Mouse (Mus musculus) monocyte, adult 5-6 weeks (primary cell): Measurements from ENCODE around the gene Galnt10. TPM values are rescaled to one million over a fixed set of nuclear protein-coding genes. Genes with fewer than 3 reads are reported as not detected.
A peak's percentile ranks its signal among the peaks of the same experiment; 100 is the strongest.

Experiments
- ATAC-seq: fragments of 153-309, 156-312 bp; replicated peaks from 2 replicates; pipeline ENCODE4 v1.8.0; 2017; ENCODE audit warnings: mild to moderate bottlenecking; ENCODE audit not compliant: low TSS enrichment, insufficient number of reproducible peaks, severe bottlenecking, poor library complexity, low FRiP score
- total RNA-seq: library from RNA; stranded (forward); fragments of 200-1000, 200-491, 200-594 nt; gene quantifications from 3 replicates; pipeline ENCODE4 v1.2.3, GENCODE M21; 2017

The Galnt10 gene
- total RNA-seq, 1 experiment from 2014 or later = 21.5 TPM

DNA sequence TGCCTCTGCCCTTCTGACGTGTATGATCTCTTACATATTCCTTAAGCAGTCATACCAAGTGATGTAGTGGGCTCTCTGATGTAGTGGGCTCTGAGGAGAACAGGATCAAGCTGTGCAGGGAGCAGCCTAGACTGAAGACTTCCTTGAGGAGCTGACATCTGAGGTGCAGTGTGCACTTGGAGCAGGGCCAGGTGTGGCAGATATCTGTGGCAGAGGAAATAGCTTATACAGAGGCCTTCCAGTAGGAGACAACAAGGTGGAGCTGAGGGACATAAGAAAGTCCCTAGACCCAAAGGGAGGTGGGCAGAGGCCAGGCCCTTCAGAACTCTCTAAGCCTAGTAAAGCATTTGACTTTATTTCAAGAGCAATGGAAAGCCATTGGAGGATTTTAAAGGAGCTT lies 61.4 kb downstream of the Galnt10 start:
- ATAC-seq = no peak

DNA sequence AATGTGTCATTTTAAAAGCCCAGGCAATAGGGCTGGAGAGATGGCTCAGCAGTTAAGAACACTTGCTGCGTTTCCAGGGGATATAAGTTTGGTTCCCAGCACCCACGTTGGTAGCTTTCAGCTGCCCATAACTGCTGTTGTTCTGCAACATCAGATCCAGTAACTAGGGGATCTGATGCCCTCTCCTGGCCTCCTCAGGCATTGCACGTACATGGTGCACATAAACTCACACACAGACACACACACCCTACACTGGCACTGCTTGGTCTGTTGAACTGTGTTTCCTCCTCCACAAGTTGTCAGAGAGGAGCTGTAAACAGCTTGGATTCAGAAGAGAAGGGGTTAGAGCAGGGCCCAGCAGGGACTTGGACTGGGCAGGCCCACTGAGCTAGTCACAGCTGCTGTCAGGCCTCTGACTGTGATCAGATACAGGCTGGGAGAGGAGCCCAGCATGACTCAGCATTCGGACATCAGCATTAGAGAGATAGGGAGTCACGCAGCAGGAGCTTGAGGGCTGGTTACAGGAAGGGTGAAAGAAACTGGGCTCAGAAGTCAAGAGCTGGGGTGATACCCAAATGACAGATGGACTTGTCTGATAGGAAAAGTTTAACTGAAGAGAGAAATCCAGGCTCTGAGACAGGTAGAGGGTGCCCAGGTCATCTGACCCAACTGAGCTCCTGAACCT lies 62.0 kb downstream of the Galnt10 start:
- no peak for ATAC-seq

DNA sequence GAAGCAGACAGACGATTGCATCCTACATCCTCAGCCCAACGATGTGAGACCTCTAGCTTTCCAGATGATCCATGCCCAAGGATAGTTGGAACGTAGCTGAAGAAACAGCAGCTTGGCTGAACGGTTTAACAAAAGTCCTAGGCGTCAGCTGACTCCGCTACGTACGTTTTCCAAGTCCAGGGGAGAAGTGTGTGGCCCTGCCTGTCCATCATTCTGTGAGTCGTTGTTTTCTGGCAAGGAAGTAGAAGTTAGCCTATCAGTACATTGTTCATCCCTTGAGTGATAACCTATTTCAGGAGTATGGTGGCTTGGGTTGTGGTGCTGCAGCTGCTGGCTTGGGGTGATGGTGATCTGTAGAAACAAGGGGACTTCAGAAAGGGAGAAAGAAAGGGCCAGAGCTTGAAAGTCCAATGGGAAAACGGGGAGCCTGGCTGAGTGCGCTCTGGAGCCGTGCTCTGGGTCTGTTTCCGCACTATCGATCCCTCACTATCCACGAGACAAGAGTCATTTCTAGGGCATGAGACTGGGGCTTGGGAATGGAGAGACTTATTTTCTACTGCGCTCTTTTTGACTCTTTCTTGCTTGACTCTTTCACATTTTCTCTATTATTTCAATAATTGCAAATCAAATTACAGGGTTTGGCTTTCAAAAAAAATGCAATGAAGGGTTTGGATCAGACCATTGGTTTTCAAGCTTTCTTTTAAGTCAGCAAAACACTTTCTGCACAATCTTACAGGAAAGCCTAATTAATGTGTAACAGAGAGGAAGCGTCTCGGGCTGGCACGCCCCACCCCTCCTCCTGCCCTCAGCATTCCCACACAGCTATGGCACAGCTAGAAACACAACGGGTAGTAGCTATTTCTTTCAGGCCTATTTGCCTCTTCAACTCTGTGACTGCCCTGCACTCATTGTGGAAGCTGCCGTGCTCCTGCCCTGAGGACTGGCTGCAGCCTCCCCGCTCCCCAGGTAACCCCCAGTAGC lies 63.2 kb downstream of the Galnt10 start:
- no peak for ATAC-seq

DNA sequence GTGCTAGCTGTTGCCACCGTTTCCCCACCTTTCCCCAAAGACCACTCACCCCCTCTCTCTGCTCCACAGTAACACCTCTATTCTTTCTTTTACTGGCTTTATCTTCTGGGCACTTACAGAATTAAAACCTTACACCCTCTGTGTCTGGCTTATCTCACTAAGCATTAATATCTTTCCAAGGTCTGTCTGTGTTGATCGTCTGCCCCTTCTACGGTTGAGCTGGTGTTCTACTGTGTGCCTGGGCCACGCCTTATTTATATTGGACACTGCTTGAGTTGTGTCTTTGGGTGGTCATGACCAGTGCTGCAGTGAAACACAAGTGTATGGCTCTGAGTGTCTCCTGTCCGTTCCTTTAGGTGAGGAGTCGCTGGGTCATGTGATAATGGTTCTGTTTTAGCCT lies 68.7 kb downstream of the Galnt10 start:
- ATAC-seq = no peak

DNA sequence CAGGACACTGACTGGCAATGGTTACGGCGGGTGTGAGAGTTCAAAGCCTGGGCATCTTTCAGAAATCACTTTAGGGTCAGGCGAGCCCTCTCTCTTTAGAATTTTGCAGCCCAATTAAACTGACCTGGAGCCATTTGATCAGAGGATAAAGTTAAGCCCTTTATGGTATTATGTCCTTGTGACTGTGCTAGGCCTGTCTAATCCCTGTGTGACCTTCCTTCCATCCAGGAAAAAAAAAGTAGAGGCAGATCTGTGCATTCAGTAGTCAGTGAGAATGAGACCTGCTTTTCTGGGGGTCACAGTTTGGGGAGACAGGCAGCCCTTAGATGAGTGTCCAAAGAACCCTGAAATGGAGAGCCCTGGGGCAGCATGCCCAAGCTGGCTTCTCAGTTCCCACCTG lies 71.5 kb downstream of the Galnt10 start:
- no peak for ATAC-seq

DNA sequence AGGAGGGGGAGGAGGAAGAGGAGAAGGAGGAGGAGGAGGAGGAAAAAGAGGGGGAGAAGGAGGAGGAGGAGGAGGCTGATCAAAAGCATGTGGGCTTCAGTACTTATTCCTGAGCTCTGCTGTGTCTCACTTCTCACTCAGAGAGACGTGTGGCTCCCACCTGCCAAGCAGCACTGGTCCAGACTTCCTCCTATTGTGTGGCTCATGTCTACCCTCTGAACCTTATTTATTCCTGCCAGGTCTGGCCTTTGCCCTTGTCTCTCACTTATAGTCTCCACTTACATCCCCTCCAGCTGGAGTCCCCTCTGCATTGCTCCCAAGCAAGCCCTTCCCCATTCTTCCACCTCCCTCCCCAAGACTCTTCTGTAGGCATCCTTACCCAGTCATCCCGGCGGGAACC lies 72.2 kb downstream of the Galnt10 start:
- no peak for ATAC-seq

DNA sequence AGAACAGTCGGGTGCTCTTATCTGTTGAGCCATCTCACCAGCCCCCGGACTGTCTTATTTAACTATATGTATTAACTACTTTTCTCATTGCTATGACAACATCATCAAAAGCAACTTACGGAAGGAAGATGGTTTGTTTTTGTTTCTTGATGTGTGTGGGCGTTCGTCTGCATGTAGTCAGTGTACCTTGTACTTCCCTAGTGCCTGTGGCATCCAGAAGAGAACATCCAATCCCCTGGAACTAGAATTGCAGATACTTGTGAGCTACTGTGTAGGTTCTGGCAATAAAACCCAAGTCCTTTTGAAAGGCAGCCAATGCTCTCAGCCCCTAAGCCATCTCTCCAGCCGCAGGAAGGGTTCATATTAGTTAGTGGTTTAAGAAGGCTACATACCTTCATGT lies 72.8 kb downstream of the Galnt10 start:
- no peak for ATAC-seq

DNA sequence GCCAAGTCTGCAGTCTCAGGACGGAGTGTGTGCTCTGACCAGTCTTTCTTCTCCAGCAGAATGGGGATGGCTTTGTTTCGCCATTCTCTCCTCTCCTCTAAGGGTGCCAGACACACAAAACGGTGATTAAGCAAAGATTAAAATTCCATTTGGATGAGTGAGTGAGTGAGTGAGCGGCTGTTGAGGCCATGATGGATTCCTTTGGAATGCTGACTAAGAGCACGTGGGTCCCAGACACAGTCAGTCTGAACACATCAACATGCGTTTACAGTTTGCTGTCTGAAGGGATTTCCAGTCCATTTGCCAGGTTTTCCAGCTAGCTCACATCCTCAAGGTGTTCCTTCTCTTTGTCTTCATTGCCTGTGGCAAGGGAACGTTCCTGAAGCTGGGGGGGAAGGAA lies 74.4 kb downstream of the Galnt10 start:
- ATAC-seq = no peak

DNA sequence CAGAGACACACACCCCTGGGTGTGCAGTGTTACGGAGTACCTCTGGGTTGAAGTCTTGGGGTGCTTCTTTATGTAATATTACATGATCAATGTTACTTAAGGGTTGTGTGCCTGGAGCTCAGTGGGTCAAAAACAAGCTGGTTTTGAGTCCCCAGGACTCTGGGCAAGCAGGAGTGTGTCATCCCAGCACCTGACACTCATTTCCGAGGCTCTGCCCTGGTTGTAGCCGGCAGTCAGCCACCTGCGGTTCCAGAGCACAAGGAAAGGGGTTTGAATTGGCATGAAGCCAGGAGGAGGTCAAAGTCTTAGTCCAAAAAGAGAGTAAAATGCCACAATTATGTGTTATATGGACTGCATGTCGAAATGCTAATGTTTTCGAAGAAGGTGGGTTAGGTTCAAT lies 74.8 kb downstream of the Galnt10 start:
- ATAC-seq = no peak

DNA sequence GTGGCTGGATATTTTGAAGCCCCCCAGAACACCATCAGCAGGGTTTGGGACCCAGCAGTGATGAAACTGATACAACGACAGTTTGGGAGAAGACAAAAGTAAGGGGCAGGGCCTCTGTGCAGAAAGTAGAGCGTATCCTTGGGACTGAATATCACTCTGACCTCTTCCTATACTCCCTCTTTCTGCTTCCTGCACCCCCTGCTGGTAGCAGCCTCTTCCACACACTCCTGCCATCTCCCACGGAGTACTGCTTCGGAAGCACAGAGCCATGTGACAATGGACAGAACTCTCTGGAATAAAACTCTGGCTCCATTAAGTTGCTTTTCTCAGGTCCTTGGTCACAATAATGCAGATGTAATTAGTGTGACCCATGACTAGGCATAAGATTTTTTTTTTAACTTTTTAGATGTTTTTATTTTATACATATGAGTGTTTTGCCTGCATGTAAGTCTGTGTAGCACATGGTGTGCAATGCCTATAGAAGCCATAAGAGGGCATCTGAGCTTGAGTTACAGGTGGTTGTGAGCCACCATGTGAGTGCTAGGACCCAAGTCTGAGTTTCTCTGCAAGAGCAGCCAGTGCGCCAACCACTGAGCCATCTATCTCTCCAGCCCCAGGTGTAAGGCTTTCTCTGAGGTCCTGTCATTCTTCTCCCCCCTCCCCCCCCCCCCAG lies 79.7 kb downstream of the Galnt10 start:
- no peak for ATAC-seq

DNA sequence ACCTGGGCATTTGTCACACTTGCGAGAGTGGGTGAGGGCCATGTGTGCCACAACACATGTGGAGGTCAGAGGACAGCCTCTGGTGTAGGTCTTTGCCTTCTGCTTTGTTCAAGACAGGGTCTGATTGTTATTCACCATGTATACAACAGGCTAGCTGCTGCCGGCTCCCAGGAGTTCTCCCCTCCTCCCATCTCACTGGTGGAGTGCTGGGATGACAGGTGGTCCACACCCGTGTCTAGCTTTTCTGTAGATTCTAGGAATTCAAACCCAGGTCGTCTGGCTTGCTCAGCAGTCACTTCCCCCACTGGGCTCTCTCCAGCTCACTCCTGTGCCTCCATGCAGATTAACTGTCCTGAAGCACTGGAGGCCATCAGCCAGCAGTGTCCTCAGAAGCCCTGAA lies 80.7 kb downstream of the Galnt10 start:
- no peak; the same call in 1 of the 2 replicates for ATAC-seq

DNA sequence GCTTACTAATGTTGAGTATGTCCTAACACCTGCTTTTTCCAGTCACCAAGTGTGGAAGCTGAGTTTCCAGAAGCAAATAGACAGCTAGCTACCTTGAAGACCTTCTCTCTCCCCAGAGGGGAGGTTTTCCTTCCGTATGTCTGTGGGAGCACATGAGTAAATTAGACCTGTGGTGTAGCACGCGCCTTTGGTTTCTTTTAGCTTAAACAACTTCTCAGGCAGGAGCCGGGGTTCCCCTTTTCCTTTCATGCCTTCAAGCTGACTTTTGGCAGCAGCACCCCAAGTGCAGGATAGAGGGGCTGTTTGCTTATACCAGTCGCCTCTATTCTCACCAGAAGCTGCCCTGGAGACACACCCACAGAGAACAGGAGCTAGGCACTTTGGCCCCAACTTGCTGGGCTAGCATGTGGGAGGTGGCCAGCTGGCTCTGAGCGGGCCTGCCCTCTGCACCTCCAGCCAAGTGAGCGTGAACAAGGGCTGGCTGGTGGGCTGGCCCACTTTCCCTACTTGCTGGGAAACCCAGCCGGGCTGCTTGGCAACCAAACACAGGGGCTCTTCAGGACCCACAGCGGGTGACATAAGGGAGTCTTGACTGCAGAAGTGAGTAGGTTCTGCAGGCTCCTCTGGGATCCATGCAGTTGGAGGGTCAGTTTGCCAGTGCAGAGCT lies 82.2 kb downstream of the Galnt10 start:
- no peak for ATAC-seq

DNA sequence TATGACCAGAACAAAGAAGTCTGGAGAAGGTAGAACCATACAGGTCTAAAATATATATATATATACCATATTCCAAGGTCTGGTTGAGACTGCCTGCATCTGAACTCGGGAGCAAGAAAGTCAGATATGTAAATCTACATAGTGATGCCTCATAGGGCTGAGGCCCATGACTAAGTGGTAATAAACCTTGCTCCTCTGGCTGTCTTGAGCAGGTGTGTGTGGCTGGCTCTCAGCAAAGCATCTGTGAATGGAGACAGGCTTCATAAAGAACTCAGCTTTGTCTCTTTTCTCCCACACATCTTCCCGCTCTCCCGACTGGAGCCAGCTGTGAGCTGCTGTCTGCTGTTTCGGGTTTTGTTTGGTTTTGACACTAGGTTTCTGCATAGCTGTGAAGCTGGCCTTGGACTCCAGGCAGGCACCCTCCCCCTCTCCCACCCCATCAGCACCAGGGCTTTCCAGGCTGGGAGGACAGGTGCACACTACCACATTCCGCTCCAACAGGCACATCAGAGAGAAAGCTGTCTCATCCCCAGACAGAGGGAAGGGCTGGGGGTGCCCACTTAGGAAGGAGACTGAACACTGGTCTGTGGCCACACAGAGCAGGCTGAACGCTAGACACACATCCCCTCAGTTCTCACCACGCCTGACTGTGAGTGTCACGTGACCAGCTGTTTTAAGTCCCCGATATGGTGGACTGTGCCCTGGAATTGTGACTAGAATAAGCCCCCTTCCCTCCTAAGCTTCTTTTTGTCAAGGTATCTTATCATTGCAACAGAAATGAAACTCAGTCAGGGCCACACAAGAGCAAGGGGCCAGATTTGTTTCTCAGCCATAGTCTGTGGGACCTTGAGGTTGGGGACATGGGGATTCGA lies 87.4 kb downstream of the Galnt10 start:
- ATAC-seq = no peak

DNA sequence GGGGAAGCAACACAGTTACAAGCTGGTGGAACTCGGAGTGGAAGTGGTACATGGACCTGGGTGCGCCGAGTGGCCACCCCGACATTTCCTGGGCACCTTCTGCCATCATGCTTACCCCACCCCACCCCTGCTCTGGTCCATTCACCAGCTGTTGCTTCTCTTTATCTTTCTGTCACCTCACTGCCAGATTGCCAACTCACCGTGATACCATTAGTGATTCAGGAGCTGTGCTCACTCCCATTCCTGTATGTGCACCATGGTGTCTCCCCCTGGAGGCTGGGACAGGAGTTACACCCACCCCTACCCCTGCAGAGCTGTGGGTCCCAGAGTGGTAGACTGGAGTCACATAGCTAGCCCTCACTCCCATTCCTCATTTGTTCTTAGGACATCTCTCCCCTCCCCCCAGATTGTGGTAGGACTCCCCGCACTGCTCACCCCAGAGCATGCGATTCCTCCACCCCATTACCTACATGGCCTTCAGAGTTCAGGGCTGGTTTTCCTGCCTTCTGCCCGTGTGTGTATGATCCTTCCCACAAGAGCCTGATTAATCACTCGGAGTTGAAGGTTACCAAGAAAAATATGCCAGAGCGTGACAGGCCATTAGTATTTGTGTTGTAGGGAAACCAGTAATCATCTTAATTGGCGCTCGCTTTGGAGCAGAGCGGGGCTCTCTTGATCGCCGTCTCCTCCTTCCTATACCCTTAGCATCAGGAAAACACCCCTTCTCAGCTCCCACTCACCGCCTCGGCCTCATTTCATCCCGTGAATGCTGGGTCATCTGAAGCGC lies 102.2 kb downstream of the Galnt10 start:
- ATAC-seq = 0 out of 2 replicates have a peak, but pooled peaks have one; percentile 41

DNA sequence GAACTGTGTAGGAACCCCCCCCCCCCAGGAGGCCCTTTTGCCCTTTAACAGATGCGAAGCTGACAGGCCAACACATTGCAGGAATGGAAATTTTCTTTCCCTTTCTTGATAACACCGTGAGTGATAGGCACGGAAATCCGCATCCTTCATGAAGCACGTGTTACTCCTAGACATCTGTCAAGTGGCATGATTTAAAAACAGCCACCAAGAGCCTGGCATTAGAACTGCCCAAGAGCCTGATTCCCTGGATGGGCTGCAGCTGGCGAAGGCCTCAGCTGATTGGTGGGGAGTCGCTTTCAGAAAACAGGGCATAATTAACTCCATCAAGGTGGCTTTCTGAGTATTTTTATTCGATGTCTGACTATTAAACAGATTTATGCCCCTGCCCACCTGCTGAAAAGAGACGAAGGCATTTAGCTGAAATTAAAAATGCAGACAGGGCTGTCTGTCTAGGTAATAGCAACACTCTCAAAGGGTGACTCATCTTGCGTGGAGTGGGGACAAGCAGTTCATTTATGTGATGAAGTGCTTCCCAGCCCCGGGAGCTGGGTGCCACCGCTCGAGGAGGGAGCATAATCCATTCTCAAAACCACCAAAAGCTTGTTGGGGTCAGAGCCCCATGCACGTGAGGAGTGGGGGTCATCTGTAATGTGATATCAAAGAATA lies 108.4 kb downstream of the Galnt10 start:
- no peak for ATAC-seq

DNA sequence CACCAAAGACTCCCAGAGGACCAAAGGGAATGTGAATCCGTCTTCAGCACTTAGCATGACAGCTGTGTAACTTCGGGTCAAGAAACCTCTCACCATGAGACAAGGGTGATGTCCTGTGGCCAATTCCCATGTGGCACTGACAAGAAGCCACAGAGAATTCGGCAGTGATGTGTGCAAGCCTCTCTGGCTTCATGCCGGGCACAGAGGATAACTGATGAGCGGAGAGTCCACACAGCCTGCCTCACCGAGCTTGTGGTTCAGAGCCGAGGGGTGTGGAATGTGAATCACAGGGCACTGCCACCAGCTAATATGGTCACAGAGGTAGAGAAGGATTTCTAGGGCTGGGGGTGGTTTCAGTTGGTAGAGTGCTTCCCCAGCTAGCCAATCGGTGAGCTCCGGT lies 113.4 kb downstream of the Galnt10 start:
- no peak for ATAC-seq

DNA sequence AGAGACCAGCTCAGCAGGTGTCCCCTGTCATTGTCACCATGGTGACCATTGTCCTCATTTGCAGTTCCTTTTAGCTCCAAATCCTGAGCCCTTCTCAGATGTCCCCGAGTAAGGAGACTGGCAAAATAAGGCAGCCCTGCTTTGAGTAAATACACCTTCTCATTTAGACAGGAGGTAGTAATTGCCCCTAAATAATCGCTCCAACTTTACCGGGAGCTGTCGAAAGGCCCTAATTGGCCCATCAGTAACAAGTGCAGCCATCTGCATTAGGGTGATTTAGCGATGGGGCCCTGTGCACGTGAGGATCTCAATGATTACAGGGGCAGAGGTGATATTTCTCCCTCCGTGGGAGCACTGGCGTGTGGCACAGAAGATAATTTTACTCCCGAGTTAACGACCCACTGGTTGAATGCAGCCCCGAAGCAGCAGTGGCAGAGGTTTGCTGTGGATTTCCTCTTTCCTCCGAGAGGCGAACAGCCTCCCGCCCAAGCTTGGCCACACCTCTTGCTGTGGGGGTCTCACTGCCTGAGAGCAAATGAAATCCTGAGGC lies 115.3 kb downstream of the Galnt10 start:
- no peak for ATAC-seq
